Mouse (Mus musculus): ENCODE measurements around the gene Lpo. TPM values are rescaled to one million over a fixed set of nuclear protein-coding genes. Genes with fewer than 3 reads are reported as not detected.

The Lpo gene
- polyA plus RNA-seq, 1 experiment from 2014 or later = 0.05 TPM

GRCm38 (mm10) chr11:87801711-87802275 is 26.3 kb downstream of the Lpo start:
- Histone ChIP-seq H3K4me3 (replicated peaks) (no peak overlapping the region), H3K9me3 (no peaks in the 10 kb centered on the region), H3K27me3 (replicated peaks) (no peaks in the 10 kb centered on the region), H3K9ac (no peak overlapping the region), H3K4me1 (replicated peaks) (no peaks in the 10 kb centered on the region), H3K4me2 (replicated peaks) (no peak overlapping the region), H3K27ac (no peak overlapping the region), H3K36me3 (no peaks in the 10 kb centered on the region)
- no peak for ATAC-seq
- WGBS = 84% methylated on average over 22 of the region's 22 CpGs

GRCm38 (mm10) chr11:87793460-87793859 is 34.6 kb downstream of the Lpo start, which contains the start of gene Mpo:
Mpo (plus strand) TSS chr11:87793581.
- no peaks in the 10 kb centered on the region for H3K27me3 ChIP-seq (replicated peaks)
- H3K4me3 ChIP-seq (replicated peaks) = no peak within 1 kb of the TSS
- no peaks in the 10 kb centered on the region for H3K9me3 ChIP-seq
- no peak for ATAC-seq
- no peak within 1 kb of the TSS for H3K4me2 ChIP-seq (replicated peaks)
- no peak within 1 kb of the TSS for H3K9ac ChIP-seq
- WGBS = 54% methylated on average over 3 of the region's 3 CpGs
- no peaks in the 10 kb centered on the region for H3K36me3 ChIP-seq
- H3K4me1 ChIP-seq (replicated peaks) = 0 out of 2 replicates have a peak, but pooled peaks cover 2% of the 10 kb centered on the region
- no peak within 1 kb of the TSS for H3K27ac ChIP-seq

DNA sequence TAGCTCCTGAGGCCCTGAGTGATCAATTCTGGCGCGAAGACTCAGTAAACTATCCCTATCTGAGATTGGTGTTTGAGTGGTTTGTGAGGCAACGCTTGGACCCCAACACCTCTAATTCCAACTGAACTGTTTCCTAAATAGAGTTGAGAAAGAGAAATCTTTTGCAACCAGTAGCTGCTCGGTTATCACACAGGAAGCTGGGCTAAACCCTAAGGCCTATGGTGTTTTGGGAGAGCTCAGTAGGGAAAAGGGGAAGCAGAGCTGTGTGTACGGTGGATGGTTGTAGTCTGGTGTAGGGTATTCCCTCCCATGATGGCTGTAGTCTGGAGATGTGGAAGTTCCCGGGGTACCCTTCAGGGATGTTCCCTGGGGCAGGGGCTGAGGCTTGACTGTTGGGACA is 38.0 kb downstream of the Lpo start:
- no peak overlapping the region for H3K4me3 ChIP-seq (replicated peaks)
- no peak overlapping the region for H3K9ac ChIP-seq
- no peak for ATAC-seq
- no peaks in the 10 kb centered on the region for H3K36me3 ChIP-seq
- no peaks in the 10 kb centered on the region for H3K9me3 ChIP-seq
- H3K4me2 ChIP-seq (replicated peaks) = no peak overlapping the region
- H3K4me1 ChIP-seq (replicated peaks) = 0 out of 2 replicates have a peak, but pooled peaks cover 2% of the 10 kb centered on the region
- no peak overlapping the region for H3K27ac ChIP-seq
- 81% methylated on average over 6 of the region's 6 CpGs for WGBS
- H3K27me3 ChIP-seq (replicated peaks) = no peaks in the 10 kb centered on the region

- H3K4me2 ChIP-seq (replicated peaks) = no peak overlapping the region
- H3K4me3 ChIP-seq (replicated peaks) = no peak overlapping the region
- H3K27me3 ChIP-seq (replicated peaks) = no peaks in the 10 kb centered on the region
- no peak overlapping the region for H3K27ac ChIP-seq
- no peak for ATAC-seq
- 84% methylated on average over 8 of the region's 8 CpGs for WGBS
- no peak overlapping the region for H3K9ac ChIP-seq
- H3K36me3 ChIP-seq = no peaks in the 10 kb centered on the region
- peaks cover 14% of the 10 kb centered on the region for H3K4me1 ChIP-seq (replicated peaks)
- H3K9me3 ChIP-seq = no peaks in the 10 kb centered on the region
Observed at GRCm38 (mm10) chr11:87780130-87780529, 48.0 kb downstream of the Lpo start.

GRCm38 (mm10) chr11:87779392-87779791 is 48.7 kb downstream of the Lpo start:
- 89% methylated on average over 4 of the region's 4 CpGs for whole genome bisulfite sequencing
- H3K4me3 ChIP-seq (replicated peaks) = no peak overlapping the region
- H3K9ac ChIP-seq = no peak overlapping the region
- H3K9me3 ChIP-seq = no peaks in the 10 kb centered on the region
- H3K4me1 ChIP-seq (replicated peaks) = peaks cover 14% of the 10 kb centered on the region
- no peak for ATAC-seq
- H3K27ac ChIP-seq = no peak overlapping the region
- H3K36me3 ChIP-seq = no peaks in the 10 kb centered on the region
- H3K27me3 ChIP-seq (replicated peaks) = no peaks in the 10 kb centered on the region
- H3K4me2 ChIP-seq (replicated peaks) = no peak overlapping the region

DNA sequence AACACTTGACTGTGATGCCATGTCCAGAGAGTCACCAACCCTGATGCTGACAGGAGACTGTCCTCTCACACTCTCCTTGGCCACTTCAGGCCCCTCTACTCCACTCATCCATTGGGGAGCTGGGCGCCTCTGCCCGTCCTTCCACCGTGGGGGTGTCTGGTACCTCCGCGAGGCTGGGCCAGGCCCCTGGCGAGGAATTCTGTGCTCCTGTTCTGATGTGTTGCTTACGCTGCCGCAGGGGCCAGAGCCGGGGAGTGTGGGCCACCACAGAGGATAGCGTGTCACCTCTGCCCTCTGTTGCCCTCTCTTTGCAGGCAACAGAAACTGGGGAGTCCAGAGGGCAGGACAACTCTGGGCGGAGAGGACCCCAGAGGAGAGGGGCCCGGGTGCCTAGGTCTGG is 49.2 kb downstream of the Lpo start:
- peak; percentile 2 for ATAC-seq

DNA sequence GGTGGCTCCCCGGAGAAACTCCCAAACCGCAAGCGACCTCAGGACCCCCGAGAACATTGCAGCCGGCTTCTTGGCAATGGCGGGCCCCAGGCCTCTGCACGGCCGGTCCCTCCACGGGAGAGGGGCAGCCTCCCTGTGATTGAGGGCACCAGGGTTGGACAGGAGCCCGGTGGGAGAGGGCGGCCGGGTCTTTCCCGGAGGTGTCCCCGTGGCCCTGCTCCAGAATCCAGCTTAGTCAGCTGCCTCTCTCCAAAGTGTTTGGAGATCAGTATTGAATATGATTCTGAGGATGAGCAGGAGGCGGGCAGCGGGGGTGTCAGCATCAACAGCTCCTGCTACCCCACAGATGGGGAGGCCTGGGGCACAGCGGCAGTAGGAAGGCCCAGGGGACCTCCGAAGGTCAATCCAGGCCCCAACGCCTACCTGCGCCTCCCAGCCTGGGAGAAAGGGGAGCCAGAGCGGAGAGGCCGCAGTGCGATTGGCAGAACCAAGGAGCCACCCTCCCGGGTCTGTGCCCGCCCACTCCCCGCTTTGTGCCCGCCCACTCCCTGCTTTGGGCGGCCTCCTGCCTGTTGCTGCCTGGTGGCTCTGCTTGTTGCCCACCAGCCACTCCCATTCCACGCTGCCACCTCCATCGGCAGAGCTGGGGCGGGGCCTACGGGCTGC is 49.9 kb downstream of the Lpo start:
- H3K36me3 ChIP-seq = no peaks in the 10 kb centered on the region
- H3K4me3 ChIP-seq (replicated peaks) = peak overlapping the region; percentile 43
- peak overlapping the region; percentile 62 for H3K9ac ChIP-seq
- no peaks in the 10 kb centered on the region for H3K9me3 ChIP-seq
- peaks cover 14% of the 10 kb centered on the region for H3K4me1 ChIP-seq (replicated peaks)
- WGBS = 8% methylated on average over 32 of the region's 32 CpGs
- H3K27me3 ChIP-seq (replicated peaks) = no peaks in the 10 kb centered on the region
- H3K4me2 ChIP-seq (replicated peaks) = peak overlapping the region; percentile 91
- peak; percentile 96 for ATAC-seq
- H3K27ac ChIP-seq = no peak overlapping the region

More for the DNA sequence above, 49.2 kb downstream of the Lpo start:
- Histone ChIP-seq H3K4me1 (replicated peaks) (peaks cover 14% of the 10 kb centered on the region), H3K4me3 (replicated peaks) (peak overlapping the region; percentile 43), H3K27me3 (replicated peaks) (no peaks in the 10 kb centered on the region), H3K27ac (no peak overlapping the region), H3K36me3 (no peaks in the 10 kb centered on the region), H3K9me3 (no peaks in the 10 kb centered on the region), H3K9ac (peak overlapping the region; percentile 62; the same call in 1 of the 2 replicates), H3K4me2 (replicated peaks) (peak overlapping the region; percentile 91)
- 43% methylated on average over 12 of the region's 12 CpGs for WGBS

- H3K9ac ChIP-seq = no peak overlapping the region
- H3K27me3 ChIP-seq (replicated peaks) = no peaks in the 10 kb centered on the region
- 82% methylated on average over 3 of the region's 3 CpGs for WGBS
- H3K4me2 ChIP-seq (replicated peaks) = no peak overlapping the region
- no peaks in the 10 kb centered on the region for H3K36me3 ChIP-seq
- H3K9me3 ChIP-seq = no peaks in the 10 kb centered on the region
- no peak for ATAC-seq
- no peak overlapping the region for H3K4me3 ChIP-seq (replicated peaks)
- no peak overlapping the region for H3K27ac ChIP-seq
- no peaks in the 10 kb centered on the region for H3K4me1 ChIP-seq (replicated peaks)
Observed at GRCm38 (mm10) chr11:87772354-87772753, 55.7 kb downstream of the Lpo start.

GRCm38 (mm10) chr11:87770989-87771388 is 57.1 kb downstream of the Lpo start:
- H3K4me1 ChIP-seq (replicated peaks) = no peaks in the 10 kb centered on the region
- no peak overlapping the region for H3K4me2 ChIP-seq (replicated peaks)
- peaks cover 7% of the 10 kb centered on the region for H3K27me3 ChIP-seq (replicated peaks)
- H3K9me3 ChIP-seq = no peaks in the 10 kb centered on the region
- 0 out of 2 replicates have a peak, but pooled peaks have one; percentile 62 for ATAC-seq
- no peak overlapping the region for H3K27ac ChIP-seq
- WGBS = 55% methylated on average over 3 of the region's 3 CpGs
- no peaks in the 10 kb centered on the region for H3K36me3 ChIP-seq
- H3K4me3 ChIP-seq (replicated peaks) = no peak overlapping the region
- no peak overlapping the region for H3K9ac ChIP-seq

- Histone ChIP-seq H3K9me3 (no peaks in the 10 kb centered on the region), H3K27ac (no peak overlapping the region), H3K4me1 (replicated peaks) (peaks cover 9% of the 10 kb centered on the region), H3K9ac (no peak overlapping the region), H3K4me2 (replicated peaks) (no peak overlapping the region), H3K36me3 (no peaks in the 10 kb centered on the region), H3K27me3 (replicated peaks) (peaks cover 30% of the 10 kb centered on the region), H3K4me3 (replicated peaks) (no peak overlapping the region)
- 92% methylated on average over 4 of the region's 4 CpGs for WGBS
- ATAC-seq = no peak
Observed at GRCm38 (mm10) chr11:87768745-87769144, 59.3 kb downstream of the Lpo start.

- Histone ChIP-seq H3K27me3 (replicated peaks) (peaks cover 66% of the 10 kb centered on the region), H3K4me3 (replicated peaks) (peak overlapping the region; percentile 48), H3K27ac (no peak overlapping the region), H3K36me3 (no peaks in the 10 kb centered on the region), H3K9me3 (no peaks in the 10 kb centered on the region), H3K4me1 (replicated peaks) (peaks cover 13% of the 10 kb centered on the region), H3K9ac (peak overlapping the region; percentile 53), H3K4me2 (replicated peaks) (peak overlapping the region; percentile 99)
- WGBS = under 1% methylated on average over 64 of the region's 65 CpGs
- peak; percentile 48 for ATAC-seq
Observed at GRCm38 (mm10) chr11:87763988-87764876, 63.9 kb downstream of the Lpo start.

- Histone ChIP-seq H3K27me3 (replicated peaks) (peaks cover 66% of the 10 kb centered on the region), H3K4me2 (replicated peaks) (peak overlapping the region; percentile 99), H3K27ac (no peak overlapping the region), H3K4me1 (replicated peaks) (peaks cover 13% of the 10 kb centered on the region), H3K9me3 (no peaks in the 10 kb centered on the region), H3K9ac (0 out of 2 replicates have a peak overlapping the region, but pooled peaks have one; percentile 53), H3K4me3 (replicated peaks) (peak overlapping the region; percentile 48), H3K36me3 (no peaks in the 10 kb centered on the region)
- WGBS = 3% methylated on average over 17 of the region's 17 CpGs
- ATAC-seq = peak; percentile 63
Observed at GRCm38 (mm10) chr11:87763511-87763987, 64.5 kb downstream of the Lpo start.

Data from intestine, embryonic 15.5 days (tissue).